Mouse (Mus musculus) spleen, postnatal 36 days (tissue): Measurements from ENCODE around the gene Slc16a1.

ENCODE experiments used
- DNase-seq, 2 experiments: peaks; one replicate each; pipeline ENCODE4 v3.0.0; 2022; ENCODE audit warnings: low spot score in 2 of 2, mixed read lengths in 1 of 2

Gene Slc16a1

GRCm38 (mm10) chr3:104638403-104638779 is at the start of gene Slc16a1:
Slc16a1 (plus strand) TSS chr3:104638668.
- DNase-seq = peak; percentile 88 to 91

- DNase-seq = no peak
Measured at GRCm38 (mm10) chr3:104596451-104597134, 41.9 kb upstream of the Slc16a1 start.

GRCm38 (mm10) chr3:104597135-104597764 is 41.2 kb upstream of the Slc16a1 start:
- peak in 1 of 2 experiments; percentile 15 for DNase-seq

- no peak for DNase-seq
Measured at GRCm38 (mm10) chr3:104599296-104600150, 38.9 kb upstream of the Slc16a1 start.

GRCm38 (mm10) chr3:104600691-104601090 is 37.8 kb upstream of the Slc16a1 start:
- DNase-seq = no peak

- no peak for DNase-seq
Measured at GRCm38 (mm10) chr3:104601680-104602079, 36.8 kb upstream of the Slc16a1 start.

- DNase-seq = no peak
Measured at GRCm38 (mm10) chr3:104609690-104610380, 28.6 kb upstream of the Slc16a1 start.

GRCm38 (mm10) chr3:104610453-104611230 is 27.8 kb upstream of the Slc16a1 start:
- no peak for DNase-seq

GRCm38 (mm10) chr3:104611951-104612350 is 26.5 kb upstream of the Slc16a1 start:
- no peak for DNase-seq

GRCm38 (mm10) chr3:104613102-104613501 is 25.4 kb upstream of the Slc16a1 start:
- no peak for DNase-seq

GRCm38 (mm10) chr3:104614081-104614480 is 24.4 kb upstream of the Slc16a1 start:
- no peak for DNase-seq

GRCm38 (mm10) chr3:104615216-104615615 is 23.3 kb upstream of the Slc16a1 start:
- no peak for DNase-seq

- DNase-seq = no peak
Measured at GRCm38 (mm10) chr3:104616155-104616554, 22.3 kb upstream of the Slc16a1 start.

- no peak for DNase-seq
Measured at GRCm38 (mm10) chr3:104621841-104622240, 16.6 kb upstream of the Slc16a1 start.

GRCm38 (mm10) chr3:104629810-104630209 is 8.7 kb upstream of the Slc16a1 start:
- no peak for DNase-seq

GRCm38 (mm10) chr3:104630941-104631340 is 7.5 kb upstream of the Slc16a1 start:
- no peak for DNase-seq

GRCm38 (mm10) chr3:104632560-104633162 is 5.8 kb upstream of the Slc16a1 start:
- peak; percentile 32 to 62 for DNase-seq

GRCm38 (mm10) chr3:104636491-104636890 is 2.0 kb upstream of the Slc16a1 start:
- DNase-seq = no peak

GRCm38 (mm10) chr3:104637427-104638402 is 753 bp upstream of the Slc16a1 start:
- DNase-seq = peak; percentile 14 to 36
